Mouse (Mus musculus) stomach, postnatal 0 days (tissue): ENCODE data around the gene Methig1. TPM values are rescaled to one million over a fixed set of nuclear protein-coding genes. Genes with fewer than 3 reads are reported as not detected.
"Not testable (repeated sequence)": the region's sequence is repeated elsewhere in the genome, so short reads cannot be mapped to it uniquely, and the experiment has no call there.

Source experiments
- ATAC-seq: fragments of 200-750 bp; cut with Nextera tagmentation; 2 replicates; pipeline ENCODE4 v1.8.0; 2017; ENCODE audit not compliant: low FRiP score, low TSS enrichment
- DNase-seq: peaks from one replicate; pipeline ENCODE4 v3.0.0-alpha.2; 2016; ENCODE audit warnings: low spot score
- H3K27ac ChIP-seq: fragments of 300-500 bp; sonication (generic); replicated peaks from 2 replicates; pipeline ENCODE4 v1.5.1; 2014; ENCODE audit warnings: mild to moderate bottlenecking, control low read depth
- H3K27me3 ChIP-seq: fragments of 300-500 bp; sonication (generic); 2 replicates; pipeline ENCODE4 v1.6.1; 2014; ENCODE audit warnings: low read length; ENCODE audit not compliant: control insufficient read depth, insufficient read depth
- H3K36me3 ChIP-seq: fragments of 300-500 bp; sonication (generic); 2 replicates; pipeline ENCODE4 v1.6.1; 2014; ENCODE audit warnings: low read length, mixed read lengths; ENCODE audit not compliant: control insufficient read depth, insufficient read depth
- H3K4me1 ChIP-seq: fragments of 300-500 bp; sonication (generic); replicated peaks from 2 replicates; pipeline ENCODE4 v1.6.1; 2014; ENCODE audit warnings: antibody characterized with exemption; ENCODE audit not compliant: control insufficient read depth, insufficient read depth
- H3K4me2 ChIP-seq: fragments of 300-500 bp; sonication (generic); replicated peaks from 2 replicates; pipeline ENCODE4 v1.6.1; 2014; ENCODE audit warnings: low read depth, mild to moderate bottlenecking, control low read depth, moderate library complexity
- H3K4me3 ChIP-seq: fragments of 300-500 bp; sonication (generic); 2 replicates; pipeline ENCODE4 v1.5.1; 2014; ENCODE audit warnings: low read depth, low read length, control low read depth
- H3K9ac ChIP-seq: fragments of 300-500 bp; sonication (generic); 2 replicates; pipeline ENCODE4 v1.6.1; 2014; ENCODE audit warnings: mild to moderate bottlenecking, low read length, control low read depth, mixed read lengths
- H3K9me3 ChIP-seq: fragments of 300-500 bp; sonication (generic); 2 replicates; pipeline ENCODE4 v1.6.1; 2016; ENCODE audit warnings: low read length; ENCODE audit not compliant: control insufficient read depth
- CTCF ChIP-seq: IDR thresholded peaks from 2 replicates; pipeline ENCODE4 v1.5.1; 2016; ENCODE audit warnings: antibody characterized with exemption, low read depth, mild to moderate bottlenecking, moderate library complexity
- EP300 ChIP-seq: optimal IDR thresholded peaks from 2 replicates; pipeline ENCODE3; 2016; ENCODE audit warnings: antibody characterized with exemption
- WGBS: fragments of 180-500 bp; shearing (Covaris S2); extraction: QIAGEN DNeasy Blood & Tissue Kit; methylation state at CpG from one replicate; pipeline ENCODE4 v1.1.7; 2014; 5-methylcytosine and 5-hydroxymethylcytosine counted together
- polyA plus RNA-seq: library from polyadenylated mRNA; unstranded; fragments of >200 nt; fragmentation: Nextera tagmentation; extraction: Ambion mirVana; gene quantifications from 2 replicates; pipeline ENCODE4 v1.2.1, GENCODE M21; 2015

The Methig1 gene
- polyA plus RNA-seq, 1 experiment from 2014 or later = not detected

DNA sequence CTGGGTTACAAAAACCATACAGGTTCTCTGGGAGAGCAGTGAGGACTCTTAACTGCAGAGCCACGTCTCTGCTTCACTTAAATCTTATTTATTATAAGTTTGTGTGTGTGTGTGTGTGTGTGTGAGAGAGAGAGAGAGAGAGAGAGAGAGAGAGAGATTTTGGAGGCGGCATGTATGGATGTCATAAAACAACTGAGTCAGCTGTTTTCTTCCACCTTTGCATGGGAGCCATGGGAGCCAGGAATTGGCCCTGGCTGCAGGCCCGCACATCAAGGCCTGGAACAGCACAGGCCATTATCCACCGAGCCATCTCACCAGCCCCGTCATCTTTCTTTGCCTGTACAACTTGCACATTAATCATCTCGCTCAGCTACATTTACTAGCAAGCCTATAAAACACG is 14.2 kb downstream of the Methig1 start:
- H3K9ac ChIP-seq = no peak overlapping the region
- no peak overlapping the region for H3K4me3 ChIP-seq
- no peak overlapping the region for H3K27ac ChIP-seq
- H3K36me3 ChIP-seq = no peaks in the 10 kb centered on the region
- no peak overlapping the region for H3K4me2 ChIP-seq
- WGBS = 67% methylated on average over 7 of the region's 7 CpGs
- DNase-seq (no peak), ATAC-seq (no peak)
- TF ChIP-seq EP300 (no peak), CTCF (no peak)
- no peaks in the 10 kb centered on the region for H3K27me3 ChIP-seq
- H3K4me1 ChIP-seq = no peaks in the 10 kb centered on the region
- H3K9me3 ChIP-seq = no peaks in the 10 kb centered on the region

DNA sequence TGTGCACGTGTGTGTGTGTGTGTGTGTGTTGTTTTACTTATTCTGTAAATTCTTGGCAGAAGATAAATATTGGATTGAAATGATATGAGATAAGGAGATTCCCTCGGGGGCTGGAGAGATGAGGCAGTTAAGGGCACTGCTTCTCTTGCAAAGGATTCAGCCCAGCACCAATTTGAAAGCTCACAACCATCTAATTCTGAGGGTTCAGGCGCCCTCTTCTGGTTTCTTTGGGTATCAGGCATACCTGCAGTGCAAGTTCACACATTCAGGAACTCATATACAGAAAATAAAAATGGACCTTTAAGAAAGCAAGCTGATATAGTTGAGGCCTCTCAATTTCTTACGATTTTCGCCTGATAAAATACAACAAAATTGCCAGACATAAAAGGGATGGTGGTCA is 22.1 kb downstream of the Methig1 start:
- 36% methylated on average over 5 of the region's 5 CpGs for WGBS
- Histone ChIP-seq H3K9ac (no peak overlapping the region), H3K4me1 (no peaks in the 10 kb centered on the region), H3K27ac (no peak overlapping the region), H3K36me3 (no peaks in the 10 kb centered on the region), H3K4me2 (no peak overlapping the region), H3K4me3 (no peak overlapping the region), H3K27me3 (no peaks in the 10 kb centered on the region), H3K9me3 (no peaks in the 10 kb centered on the region)
- TF ChIP-seq EP300 = no peak
- peak; percentile 79 for TF ChIP-seq CTCF
- DNase-seq = peak; percentile 60
- ATAC-seq = no peak

DNA sequence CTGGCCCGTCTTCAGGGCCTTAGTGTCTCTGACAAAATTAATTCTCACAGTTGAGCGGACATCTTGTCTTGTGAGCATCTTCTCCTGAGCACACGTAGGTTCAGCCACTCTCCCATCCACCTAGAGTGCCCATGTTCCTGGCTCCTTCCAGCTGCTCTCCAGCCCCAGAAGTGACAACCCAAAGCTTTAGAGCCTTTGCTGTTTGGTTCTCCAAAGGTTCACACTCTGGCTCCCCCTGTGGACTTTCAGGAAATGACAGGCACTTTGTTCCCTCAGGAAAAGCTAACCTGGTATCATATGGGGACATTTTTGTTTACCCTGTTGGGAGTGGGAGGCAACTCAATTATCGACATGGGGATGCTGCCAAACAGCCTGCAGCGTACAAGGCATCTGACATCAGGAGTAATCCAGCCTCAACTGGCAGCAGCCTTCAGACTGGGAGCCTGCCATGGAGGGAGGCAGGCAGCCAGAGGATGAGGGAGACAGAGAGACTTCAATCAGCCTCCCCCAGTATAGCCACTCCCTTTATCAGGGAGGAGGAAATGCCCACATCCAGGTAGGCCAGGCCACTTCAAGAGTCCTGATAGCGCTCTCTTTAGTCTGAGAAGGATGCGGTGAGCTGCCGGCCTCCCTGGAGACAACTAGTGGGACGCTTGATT is 25.0 kb downstream of the Methig1 start:
- not testable (repeated sequence) for H3K36me3 ChIP-seq, DNase-seq, H3K27me3 ChIP-seq, H3K4me2 ChIP-seq, H3K27ac ChIP-seq, H3K9ac ChIP-seq, H3K4me1 ChIP-seq, H3K9me3 ChIP-seq, H3K4me3 ChIP-seq
- 19% methylated on average over 3 of the region's 9 CpGs for WGBS
- ATAC-seq = peak; percentile 48
- peak; percentile 43 for TF ChIP-seq CTCF

DNA sequence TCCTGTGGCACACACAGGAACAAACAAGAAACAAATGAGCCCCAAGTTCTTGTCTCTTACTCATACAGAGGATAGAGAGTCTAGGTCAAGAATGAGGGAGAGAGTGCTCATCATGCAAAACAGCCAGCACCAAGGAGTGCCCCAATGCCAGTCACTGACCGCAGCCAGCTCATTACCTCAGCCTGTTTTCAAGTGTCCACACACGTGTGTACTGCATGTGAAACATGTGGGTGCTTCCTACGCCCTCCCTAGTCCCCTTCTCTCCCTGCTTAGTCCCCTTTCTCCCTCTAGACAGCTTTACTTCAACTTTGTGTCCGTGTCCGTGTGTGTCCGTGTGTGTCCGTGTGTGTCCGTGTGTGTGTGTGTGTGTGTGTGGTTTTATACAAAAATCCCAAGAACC is 26.7 kb downstream of the Methig1 start:
- Histone ChIP-seq H3K27me3 (no peaks in the 10 kb centered on the region), H3K4me3 (no peak overlapping the region), H3K9ac (no peak overlapping the region), H3K36me3 (no peaks in the 10 kb centered on the region), H3K4me2 (no peak overlapping the region), H3K9me3 (no peaks in the 10 kb centered on the region), H3K27ac (no peak overlapping the region), H3K4me1 (no peaks in the 10 kb centered on the region)
- no peak for TF ChIP-seq EP300
- TF ChIP-seq CTCF = no peak
- WGBS = 68% methylated on average over 8 of the region's 8 CpGs
- ATAC-seq = 0 out of 2 replicates have a peak, but pooled peaks have one; percentile 37
- no peak for DNase-seq

DNA sequence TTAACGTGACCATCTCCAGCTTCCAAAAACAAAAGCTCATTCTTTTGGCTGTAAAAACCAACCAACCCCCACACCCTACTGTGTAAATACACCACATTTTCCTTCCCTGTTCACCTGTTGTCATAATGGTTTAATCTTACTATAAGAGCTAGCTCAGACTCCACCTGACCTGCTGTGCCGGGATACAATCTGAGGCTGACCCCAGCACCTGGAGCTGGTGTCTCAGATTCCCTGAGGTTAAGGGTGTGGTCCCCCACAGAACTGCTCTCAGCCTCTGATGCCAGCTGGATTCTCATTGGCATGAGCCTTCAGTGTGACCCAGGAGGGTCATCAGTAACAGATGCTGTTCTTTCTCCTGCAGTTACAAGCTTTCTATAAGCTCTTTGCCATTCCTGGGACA is 27.2 kb downstream of the Methig1 start:
- Histone ChIP-seq H3K36me3 (no peaks in the 10 kb centered on the region), H3K4me1 (no peaks in the 10 kb centered on the region), H3K9ac (no peak overlapping the region), H3K27me3 (no peaks in the 10 kb centered on the region), H3K9me3 (no peaks in the 10 kb centered on the region), H3K4me3 (no peak overlapping the region), H3K4me2 (no peak overlapping the region), H3K27ac (no peak overlapping the region)
- no peak for TF ChIP-seq EP300
- ATAC-seq (peak; percentile 79), DNase-seq (peak; percentile 28)
- WGBS = 48% methylated on average over 2 of the region's 2 CpGs

DNA sequence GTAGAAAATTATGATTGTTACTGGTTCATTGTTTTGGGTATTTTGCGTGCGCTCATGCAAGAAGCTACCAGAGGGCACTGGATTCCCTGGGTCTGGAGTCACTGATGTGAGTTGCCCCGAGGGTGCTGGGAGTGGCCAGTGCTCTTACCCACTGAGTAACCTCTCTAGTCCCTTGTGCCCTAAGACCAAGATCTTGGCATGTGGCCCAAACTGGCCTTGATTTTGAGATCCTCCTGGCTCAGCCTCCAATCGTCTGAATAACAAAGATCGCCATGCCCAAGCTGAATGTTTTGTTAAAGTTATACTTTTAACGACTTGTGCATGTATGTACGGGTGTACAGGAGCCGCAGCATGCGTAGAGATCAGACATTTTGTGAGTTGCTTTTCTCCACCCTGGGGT is 32.8 kb downstream of the Methig1 start:
- no peaks in the 10 kb centered on the region for H3K36me3 ChIP-seq
- no peaks in the 10 kb centered on the region for H3K9me3 ChIP-seq
- H3K4me3 ChIP-seq = no peak overlapping the region
- H3K27me3 ChIP-seq = no peaks in the 10 kb centered on the region
- DNase-seq (no peak), ATAC-seq (no peak)
- H3K9ac ChIP-seq = no peak overlapping the region
- no peak overlapping the region for H3K27ac ChIP-seq
- H3K4me2 ChIP-seq = no peak overlapping the region
- TF ChIP-seq CTCF (no peak), EP300 (no peak)
- H3K4me1 ChIP-seq = no peaks in the 10 kb centered on the region
- WGBS = 88% methylated on average over 9 of the region's 9 CpGs
